Mouse (Mus musculus) heart, postnatal 0 days (tissue): ENCODE measurements around the gene Vkorc1. TPM values are rescaled to one million over a fixed set of nuclear protein-coding genes. Genes with fewer than 3 reads are reported as not detected.

Source experiments
- ATAC-seq: fragments of 200-750 bp; cut with Nextera tagmentation; 2 replicates; pipeline ENCODE4 v1.8.0; 2017; ENCODE audit warnings: low read depth, moderate number of reproducible peaks, moderate library complexity; ENCODE audit not compliant: insufficient read depth
- DNase-seq: peaks from one replicate; pipeline ENCODE4 v3.0.0-alpha.2; 2016; ENCODE audit warnings: low spot score
- H3K27ac ChIP-seq: fragments of 300-500 bp; sonication (generic); 2 replicates; pipeline ENCODE4 v1.5.1; 2014; ENCODE audit warnings: low read depth, mild to moderate bottlenecking
- H3K27me3 ChIP-seq: fragments of 300-500 bp; sonication (generic); 2 replicates; pipeline ENCODE4 v1.6.1; 2014; ENCODE audit warnings: low read length, mixed read lengths; ENCODE audit not compliant: control insufficient read depth, insufficient read depth
- H3K36me3 ChIP-seq: fragments of 300-500 bp; sonication (generic); replicated peaks from 2 replicates; pipeline ENCODE4 v1.6.1; 2014; ENCODE audit warnings: low read length, mixed read lengths; ENCODE audit not compliant: control insufficient read depth, insufficient read depth
- H3K4me1 ChIP-seq: fragments of 300-500 bp; sonication (generic); 2 replicates; pipeline ENCODE4 v1.6.1; 2014; ENCODE audit warnings: antibody characterized with exemption; ENCODE audit not compliant: control insufficient read depth, insufficient read depth
- H3K4me2 ChIP-seq: fragments of 300-500 bp; sonication (generic); 2 replicates; pipeline ENCODE4 v1.6.1; 2014; ENCODE audit warnings: low read depth, mild to moderate bottlenecking, low read length, moderate library complexity
- H3K4me3 ChIP-seq: fragments of 300-500 bp; sonication (generic); 2 replicates; pipeline ENCODE4 v1.5.1; 2014; ENCODE audit warnings: low read depth, low read length
- H3K9ac ChIP-seq: fragments of 300-500 bp; sonication (generic); replicated peaks from 2 replicates; pipeline ENCODE4 v1.6.1; 2014; ENCODE audit warnings: low read depth, low read length, mixed read lengths
- H3K9me3 ChIP-seq: fragments of 300-500 bp; sonication (generic); replicated peaks from 2 replicates; pipeline ENCODE4 v1.6.1; 2016; ENCODE audit warnings: low read length; ENCODE audit not compliant: control insufficient read depth
- CTCF ChIP-seq: IDR thresholded peaks from 2 replicates; pipeline ENCODE4 v1.5.1; 2016; ENCODE audit warnings: antibody characterized with exemption, control low read depth, low read depth
- EP300 ChIP-seq: IDR thresholded peaks from 2 replicates; pipeline ENCODE4 v1.6.1; 2016; ENCODE audit warnings: antibody characterized with exemption, low read depth
- WGBS: fragments of 180-500 bp; shearing (Covaris S2); extraction: QIAGEN DNeasy Blood & Tissue Kit; methylation state at CpG from one replicate; pipeline ENCODE4 v1.1.7; 2014; 5-methylcytosine and 5-hydroxymethylcytosine counted together
- polyA plus RNA-seq: library from polyadenylated mRNA; unstranded; fragments of >200 nt; fragmentation: Nextera tagmentation; extraction: Ambion mirVana; gene quantifications from 2 replicates; pipeline ENCODE4 v1.2.1, GENCODE M21; 2015
- total RNA-seq: library from RNA; depleted of rRNA; stranded (reverse); fragments of >200 nt; gene quantifications from 2 replicates; pipeline ENCODE4 v1.2.3, GENCODE M21; 2014; ENCODE audit warnings: low replicate concordance

Gene Vkorc1
- total and polyA plus RNA-seq, 2 experiments from 2014 or later, result 59.1 to 70.4 TPM

DNA sequence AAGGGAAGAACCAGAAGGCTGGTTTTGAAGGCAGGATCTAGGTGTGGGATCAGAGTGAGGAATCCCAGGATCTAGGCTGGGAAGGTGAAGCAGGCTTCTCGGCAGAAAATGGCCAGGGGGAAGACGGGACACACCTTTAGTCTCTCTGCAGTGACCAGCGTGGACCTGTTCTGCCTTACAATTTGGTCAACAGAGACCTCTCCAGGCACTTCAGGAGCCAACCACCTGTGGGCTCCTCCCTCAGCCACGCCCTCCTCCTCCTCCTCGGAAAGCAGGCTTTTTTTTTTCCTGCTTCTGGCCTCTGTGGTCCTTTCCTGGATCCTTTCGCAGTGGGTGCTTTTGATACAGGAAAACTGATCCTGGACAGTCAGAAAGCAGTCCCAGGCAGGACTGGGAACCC lies 34.5 kb upstream of the Vkorc1 start, which contains the start of gene Prss8:
Prss8 (minus strand) TSS at position 182 of the 400 bp plus-strand sequence.
- Histone ChIP-seq H3K4me1 (0 out of 2 replicates have a peak, but pooled peaks cover 5% of the 10 kb centered on the region), H3K4me2 (peak within 1 kb of the TSS; percentile 16), H3K27ac (no peak within 1 kb of the TSS), H3K4me3 (peak within 1 kb of the TSS; percentile 0; the same call in 1 of the 2 replicates), H3K9ac (no peak within 1 kb of the TSS), H3K36me3 (peaks cover 13% of the 10 kb centered on the region; the same call in 1 of the 2 replicates), H3K27me3 (0 out of 2 replicates have a peak, but pooled peaks cover 4% of the 10 kb centered on the region), H3K9me3 (no peaks in the 10 kb centered on the region)
- no peak for TF ChIP-seq EP300
- no peak for TF ChIP-seq CTCF
- no peak for ATAC-seq
- 31% methylated on average over 6 of the region's 6 CpGs for WGBS
- DNase-seq, result no peak

DNA sequence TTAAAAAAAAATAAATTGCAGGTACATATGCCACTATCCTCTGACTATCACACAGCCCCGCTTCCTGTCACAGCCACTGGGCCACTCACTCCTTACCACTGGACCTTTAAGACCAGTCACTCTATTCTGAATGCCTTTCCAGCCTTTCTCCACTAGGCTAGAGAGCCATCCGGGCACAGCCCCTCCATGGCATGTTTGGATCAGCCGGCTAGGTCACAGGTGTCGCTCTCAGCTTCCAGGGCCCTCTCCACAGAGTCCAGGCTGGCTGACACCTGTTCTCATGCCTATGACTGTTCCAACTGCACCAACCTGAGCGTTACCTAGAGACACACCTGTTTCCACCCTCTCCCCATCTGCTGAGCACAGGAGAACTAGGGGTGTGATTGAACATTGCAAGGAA lies 33.2 kb upstream of the Vkorc1 start:
- WGBS, result 43% methylated on average over 5 of the region's 5 CpGs
- Histone ChIP-seq H3K9me3 (no peaks in the 10 kb centered on the region), H3K4me2 (no peak overlapping the region), H3K36me3 (peaks cover 21% of the 10 kb centered on the region), H3K4me1 (0 out of 2 replicates have a peak, but pooled peaks cover 5% of the 10 kb centered on the region), H3K27me3 (0 out of 2 replicates have a peak, but pooled peaks cover 4% of the 10 kb centered on the region), H3K9ac (no peak overlapping the region), H3K4me3 (no peak overlapping the region), H3K27ac (no peak overlapping the region)
- DNase-seq (no peak), ATAC-seq (no peak)
- TF ChIP-seq EP300, result no peak
- no peak for TF ChIP-seq CTCF

DNA sequence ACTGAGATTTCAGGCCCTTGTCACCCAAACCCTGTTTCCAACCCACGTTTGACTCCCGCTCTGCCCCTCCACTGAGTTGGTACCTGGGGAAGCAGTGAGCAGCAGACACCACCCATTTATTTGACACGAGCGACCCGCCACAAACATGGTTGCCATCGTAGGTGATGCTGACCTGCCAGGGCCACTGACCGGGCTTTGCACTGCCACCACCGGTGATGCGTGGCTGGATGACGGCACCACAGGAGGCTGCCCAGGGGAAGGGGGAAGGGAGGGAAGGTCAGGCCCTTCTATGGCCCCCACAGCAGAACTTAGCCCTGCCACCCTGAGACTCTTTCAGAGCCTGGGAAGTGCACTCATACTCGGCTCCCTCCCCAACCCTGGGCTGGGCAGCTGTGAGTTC lies 32.3 kb upstream of the Vkorc1 start:
- Histone ChIP-seq H3K4me3 (no peak overlapping the region), H3K9me3 (no peaks in the 10 kb centered on the region), H3K4me2 (no peak overlapping the region), H3K27ac (no peak overlapping the region), H3K36me3 (peaks cover 21% of the 10 kb centered on the region), H3K27me3 (0 out of 2 replicates have a peak, but pooled peaks cover 4% of the 10 kb centered on the region), H3K9ac (no peak overlapping the region), H3K4me1 (0 out of 2 replicates have a peak, but pooled peaks cover 5% of the 10 kb centered on the region)
- ATAC-seq, result no peak
- 84% methylated on average over 11 of the region's 11 CpGs for WGBS
- no peak for DNase-seq
- TF ChIP-seq CTCF, result no peak
- no peak for TF ChIP-seq EP300

DNA sequence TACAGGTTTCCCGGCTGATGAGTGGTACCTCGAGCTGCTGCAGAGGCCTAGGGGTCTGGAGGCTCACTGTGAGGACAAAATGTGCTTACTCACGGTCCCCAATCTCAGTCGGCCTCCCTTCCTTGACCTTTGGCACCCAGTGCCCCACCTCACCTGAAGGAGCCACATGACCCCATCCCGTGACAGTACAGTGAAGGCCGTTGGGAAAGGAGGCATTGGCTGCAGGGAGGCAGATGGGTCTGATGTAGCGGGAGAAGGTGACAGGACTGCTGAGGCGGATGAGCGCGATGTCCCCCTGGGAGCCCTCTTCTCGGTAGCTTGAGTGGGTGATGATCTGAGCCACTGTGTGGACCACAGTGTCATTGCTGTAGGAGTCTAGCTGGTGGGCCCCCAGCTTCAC lies 31.4 kb upstream of the Vkorc1 start:
- Histone ChIP-seq H3K27me3 (0 out of 2 replicates have a peak, but pooled peaks cover 4% of the 10 kb centered on the region), H3K9ac (no peak overlapping the region), H3K4me2 (no peak overlapping the region), H3K4me3 (no peak overlapping the region), H3K36me3 (peaks cover 21% of the 10 kb centered on the region), H3K27ac (no peak overlapping the region), H3K4me1 (0 out of 2 replicates have a peak, but pooled peaks cover 5% of the 10 kb centered on the region), H3K9me3 (no peaks in the 10 kb centered on the region)
- no peak for TF ChIP-seq EP300
- no peak for TF ChIP-seq CTCF
- DNase-seq (no peak), ATAC-seq (no peak)
- WGBS, result 79% methylated on average over 11 of the region's 11 CpGs

DNA sequence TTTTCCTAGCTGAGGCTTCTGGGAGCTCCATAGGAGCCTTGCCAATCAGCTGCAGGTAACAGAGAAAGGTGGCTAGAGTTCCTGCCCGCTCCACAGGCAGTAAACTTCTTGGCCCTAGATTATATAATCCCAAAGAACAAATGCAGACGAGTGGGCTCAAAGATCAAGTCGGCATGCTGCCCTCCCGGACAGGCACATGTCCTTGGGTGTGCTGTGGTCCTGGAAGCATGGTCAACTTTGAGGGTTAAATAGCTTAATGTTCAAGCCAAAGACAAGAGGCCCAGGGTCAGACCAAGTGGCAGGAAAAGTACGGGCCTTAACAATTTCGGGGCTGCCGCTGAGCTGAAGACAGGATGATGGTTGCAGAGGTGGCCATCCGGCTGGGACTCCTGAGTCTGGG lies 30.6 kb upstream of the Vkorc1 start:
- Histone ChIP-seq H3K36me3 (peaks cover 21% of the 10 kb centered on the region), H3K27ac (no peak overlapping the region), H3K9ac (no peak overlapping the region)

DNA sequence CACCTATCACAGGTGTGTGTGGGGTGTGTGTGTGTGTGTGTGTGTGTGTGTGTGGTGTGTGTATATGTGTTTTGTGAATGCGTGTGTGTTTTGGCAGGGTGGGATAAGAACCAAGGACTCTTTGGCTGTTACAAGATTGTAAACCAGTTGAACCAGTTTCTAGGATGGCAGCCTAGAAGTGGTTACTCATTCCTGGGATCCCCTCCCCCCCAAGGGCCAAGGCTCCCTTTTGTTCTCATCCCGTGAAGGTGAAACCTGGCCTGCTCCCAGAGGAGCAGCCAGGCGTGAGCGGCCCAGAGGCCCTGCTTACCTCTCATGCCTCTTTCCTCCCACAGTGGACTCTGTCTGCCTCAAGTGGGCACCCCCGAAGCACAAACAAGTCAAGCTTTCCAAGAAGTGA lies 29.8 kb upstream of the Vkorc1 start:
- WGBS, result 71% methylated on average over 5 of the region's 5 CpGs
- H3K9me3 ChIP-seq, result no peaks in the 10 kb centered on the region
- H3K4me2 ChIP-seq, result no peak overlapping the region
- H3K27me3 ChIP-seq, result 0 out of 2 replicates have a peak, but pooled peaks cover 4% of the 10 kb centered on the region
- no peak for TF ChIP-seq EP300
- no peak for TF ChIP-seq CTCF
- 0 out of 2 replicates have a peak, but pooled peaks cover 5% of the 10 kb centered on the region for H3K4me1 ChIP-seq
- no peak overlapping the region for H3K27ac ChIP-seq
- H3K9ac ChIP-seq, result no peak overlapping the region
- no peak overlapping the region for H3K4me3 ChIP-seq
- DNase-seq (no peak), ATAC-seq (no peak)
- H3K36me3 ChIP-seq, result peaks cover 25% of the 10 kb centered on the region

More for the DNA sequence above, 30.6 kb upstream of the Vkorc1 start:
- ATAC-seq (no peak), DNase-seq (no peak)
- Histone ChIP-seq H3K4me3 (no peak overlapping the region), H3K4me1 (0 out of 2 replicates have a peak, but pooled peaks cover 5% of the 10 kb centered on the region), H3K27me3 (0 out of 2 replicates have a peak, but pooled peaks cover 4% of the 10 kb centered on the region), H3K9me3 (no peaks in the 10 kb centered on the region), H3K4me2 (no peak overlapping the region)
- TF ChIP-seq CTCF (no peak), EP300 (no peak)
- WGBS, result 93% methylated on average over 8 of the region's 8 CpGs
